Mouse (Mus musculus): ENCODE results near the gene Pdpk1.

The Pdpk1 gene

DNA sequence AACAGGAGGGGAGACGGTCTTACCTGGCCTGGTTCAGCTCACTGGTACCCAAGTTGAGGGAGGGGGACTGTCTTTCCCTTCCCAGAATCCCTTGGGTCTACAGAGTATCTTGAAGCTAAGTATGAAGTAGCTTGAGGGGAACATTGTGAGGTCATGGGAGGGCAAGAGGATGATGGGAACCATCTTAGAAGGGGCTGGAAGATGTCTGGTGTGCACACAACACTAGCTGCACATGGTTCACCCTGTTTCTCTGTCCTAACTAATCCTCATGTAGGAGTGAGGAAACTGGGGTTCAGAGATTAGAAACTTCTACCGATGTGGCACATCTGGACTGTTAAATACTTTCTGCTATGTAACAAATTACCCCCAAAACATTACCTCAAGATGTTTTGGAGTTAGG lies at the start of gene Pdpk1:
Pdpk1 (minus strand) TSS at position 101 of the 400 bp plus-strand sequence.
- DNase-seq (ENCODE audit: low read depth, low spot score), result no peak

DNA sequence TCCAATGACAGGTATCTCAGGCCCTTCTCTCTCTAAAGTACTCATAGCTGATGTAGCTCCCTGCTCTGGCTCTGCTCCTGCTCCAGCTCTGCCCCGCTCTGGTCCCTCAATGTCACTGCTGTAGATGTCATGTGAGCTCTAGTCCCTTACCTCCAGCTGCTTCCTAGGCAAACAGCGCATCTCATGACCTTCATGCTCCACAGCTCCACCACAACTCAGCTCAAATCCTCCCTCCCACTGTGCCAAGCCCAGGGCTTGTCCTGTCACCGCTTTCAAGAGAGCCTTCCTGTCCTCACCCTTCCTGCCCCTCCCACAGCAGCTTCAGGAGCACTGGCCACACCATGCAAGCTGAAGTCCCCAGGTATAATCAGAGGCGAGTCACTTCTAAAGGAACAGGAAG lies 49.0 kb upstream of the Pdpk1 start:
- DNase-seq (ENCODE audit: low read depth, low spot score), result no peak

DNA sequence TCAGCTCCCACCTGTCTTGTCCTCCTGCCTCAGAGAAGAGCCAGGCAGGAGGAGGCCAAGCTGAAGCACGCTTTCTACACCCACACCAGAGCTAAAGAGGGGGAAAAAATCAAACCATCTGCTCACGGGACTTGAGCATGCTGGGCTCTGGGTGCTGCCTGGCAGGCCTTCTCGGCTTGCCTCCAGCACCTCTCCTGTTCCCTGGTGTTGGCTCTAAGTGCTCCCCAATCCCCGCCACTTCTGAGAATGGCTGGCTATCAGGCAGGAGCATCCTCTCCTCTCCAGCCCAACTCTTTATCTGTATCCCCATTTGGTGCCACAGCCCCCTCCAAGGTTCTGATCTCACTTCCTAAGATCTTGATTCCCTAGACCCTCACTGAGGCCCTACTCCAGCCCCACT lies 48.5 kb upstream of the Pdpk1 start:
- no peak for DNase-seq (ENCODE audit: low read depth, low spot score)

DNA sequence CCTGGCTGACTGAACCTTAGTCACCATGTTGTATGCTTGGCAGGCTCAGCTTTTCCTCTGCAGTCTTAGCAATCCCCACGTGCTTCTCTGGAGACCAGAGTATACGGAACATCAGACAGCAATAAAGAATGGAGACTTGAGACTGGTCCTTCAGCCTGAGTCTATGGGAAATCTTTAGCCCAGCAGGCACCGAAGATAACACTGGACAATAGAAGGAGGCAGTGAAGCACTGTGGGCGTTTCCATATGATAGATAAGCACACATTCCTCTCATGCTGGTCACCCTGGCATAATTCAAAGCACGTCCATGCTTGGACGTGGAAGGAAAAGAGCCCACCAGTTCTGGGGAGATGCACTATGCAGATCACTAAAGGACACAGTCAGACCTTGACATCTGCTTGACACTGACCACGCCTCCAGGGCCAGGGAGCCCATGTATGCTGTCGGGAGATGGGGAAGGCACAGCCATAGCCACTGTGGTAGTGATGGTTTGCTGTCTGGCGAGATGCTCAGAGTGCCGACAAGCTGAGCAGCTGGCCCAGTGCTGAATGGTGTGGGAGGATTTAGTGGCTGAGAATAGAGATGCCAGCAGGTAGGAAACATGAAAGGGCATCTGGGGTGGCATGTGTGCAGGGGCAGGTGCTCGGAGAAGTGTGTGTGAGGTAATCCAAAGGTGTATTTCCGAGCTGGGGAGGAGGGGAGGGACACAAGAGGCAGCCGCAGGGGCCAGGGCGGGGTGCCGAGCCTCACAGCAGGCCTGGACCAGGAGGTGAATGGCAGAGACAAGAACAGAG lies 46.5 kb upstream of the Pdpk1 start:
- DNase-seq (ENCODE audit: low read depth, low spot score), result no peak

DNA sequence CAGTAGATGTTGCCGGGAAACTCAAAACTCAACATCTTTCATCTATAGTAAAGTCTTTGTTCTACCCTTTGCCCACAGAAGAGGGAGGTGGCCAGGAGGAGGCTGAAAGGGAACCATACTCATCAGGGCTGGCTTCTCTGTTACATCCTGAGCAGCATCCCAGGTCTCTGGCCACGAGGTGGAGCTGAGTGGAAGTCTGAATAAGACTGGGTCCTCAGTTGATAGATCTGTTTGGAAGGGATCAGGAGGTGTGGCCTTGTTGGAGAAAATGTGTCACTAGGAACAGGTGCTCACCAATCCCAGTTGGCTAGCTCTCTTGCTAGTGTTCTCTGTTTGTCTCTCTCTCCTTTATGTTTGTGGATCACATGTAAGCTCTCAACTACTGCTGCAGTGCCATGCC lies 44.6 kb upstream of the Pdpk1 start:
- DNase-seq (ENCODE audit: low read depth, low spot score), result no peak

DNA sequence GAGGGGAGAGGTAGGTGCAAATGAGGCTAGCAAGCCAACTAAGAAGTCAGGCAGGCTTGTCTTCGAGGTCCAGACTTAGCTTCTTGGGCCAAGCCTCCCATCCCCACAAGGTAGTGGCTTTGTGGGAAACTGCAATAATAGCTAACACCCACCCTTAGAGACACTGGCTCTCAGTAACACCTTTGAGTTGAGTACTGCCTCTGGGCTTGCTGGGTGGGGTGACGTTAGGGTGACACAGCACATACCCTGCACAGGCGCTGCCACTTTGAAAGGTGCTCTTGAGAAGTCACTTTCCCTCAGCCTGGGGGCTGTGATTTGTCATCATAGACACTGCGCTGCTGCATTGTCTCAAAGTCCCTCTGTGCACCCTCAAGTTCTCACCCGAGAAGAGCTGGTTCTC lies 43.0 kb upstream of the Pdpk1 start:
- no peak for DNase-seq (ENCODE audit: low read depth, low spot score)

DNA sequence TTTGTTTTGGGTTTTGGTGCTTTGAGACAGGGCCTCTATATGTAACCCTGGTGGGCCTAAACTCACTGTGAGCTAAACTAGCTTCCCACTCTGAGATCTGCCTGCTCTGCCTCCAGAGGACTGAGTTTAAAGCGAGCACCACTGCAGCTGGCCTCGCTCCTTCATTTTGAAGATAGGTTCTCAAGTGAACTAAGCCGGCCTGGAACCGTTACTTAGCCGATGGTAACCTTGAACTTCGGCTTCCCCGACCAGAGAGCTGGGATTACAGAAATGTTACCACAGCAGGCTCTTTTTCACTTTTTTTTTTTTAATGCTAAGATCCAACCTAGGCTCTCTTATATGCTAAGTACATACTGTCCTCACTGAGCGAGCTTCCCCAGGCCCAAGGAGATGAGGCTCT lies 42.5 kb upstream of the Pdpk1 start:
- DNase-seq (ENCODE audit: low read depth, low spot score), result no peak

DNA sequence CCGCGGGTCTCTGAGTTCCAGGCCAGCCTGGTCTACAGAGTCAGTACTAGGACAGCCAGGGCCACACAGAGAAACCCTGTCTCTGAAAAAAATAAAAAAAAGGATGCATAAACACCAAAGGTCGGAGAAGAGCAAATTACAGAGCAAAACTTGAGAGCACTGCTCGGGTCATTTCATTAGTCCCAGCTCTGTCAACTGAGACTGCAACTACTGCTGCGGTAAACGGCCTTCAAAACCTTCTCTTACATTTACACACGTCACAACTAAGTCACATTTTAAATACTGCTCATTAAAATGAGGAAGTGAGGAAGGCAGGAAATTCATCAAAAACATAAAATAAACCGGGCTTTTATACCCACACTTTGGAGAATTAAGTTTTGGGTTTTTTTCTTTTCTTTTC lies 42.1 kb upstream of the Pdpk1 start:
- DNase-seq (ENCODE audit: low read depth, low spot score), result no peak

DNA sequence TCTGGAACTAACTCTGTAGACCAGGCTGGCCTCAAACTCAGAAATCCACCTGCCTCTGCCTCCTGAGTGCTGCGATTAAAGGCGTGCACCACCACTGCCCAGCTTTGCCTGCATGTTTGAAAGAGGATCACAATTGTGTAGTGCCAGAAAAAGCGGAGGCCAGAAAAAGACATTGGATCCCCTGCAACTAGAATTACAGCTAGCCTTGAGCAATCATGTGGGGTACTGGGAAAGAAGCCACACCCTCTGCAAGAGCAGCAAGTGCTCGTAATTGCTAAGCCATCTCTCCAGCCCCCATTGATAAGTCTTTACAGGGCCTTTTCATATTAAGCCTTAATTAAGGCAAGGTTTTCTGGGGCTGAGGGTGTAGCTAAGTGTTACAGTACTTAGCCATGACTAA lies 40.8 kb upstream of the Pdpk1 start:
- DNase-seq (ENCODE audit: low read depth, low spot score), result no peak

DNA sequence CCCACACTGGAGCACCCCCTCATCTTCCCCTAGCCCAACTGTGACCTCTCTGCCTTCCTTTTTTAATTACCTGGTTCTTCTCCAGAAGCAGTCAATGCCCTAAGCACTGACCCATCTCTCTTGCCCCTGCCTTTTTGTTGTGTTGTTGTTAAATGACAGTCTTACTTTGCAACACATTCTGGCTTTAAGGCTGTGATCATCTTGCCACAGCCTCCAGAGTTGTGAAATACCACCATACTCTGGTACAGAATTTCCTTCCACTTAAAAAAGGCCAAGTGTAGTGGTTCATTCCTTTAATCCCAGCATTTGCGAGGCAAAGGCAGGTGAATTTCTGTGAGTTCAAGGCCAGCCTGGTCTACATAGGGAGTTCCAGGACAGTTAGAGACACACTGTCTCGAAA lies 40.2 kb upstream of the Pdpk1 start:
- no peak for DNase-seq (ENCODE audit: low read depth, low spot score)

DNA sequence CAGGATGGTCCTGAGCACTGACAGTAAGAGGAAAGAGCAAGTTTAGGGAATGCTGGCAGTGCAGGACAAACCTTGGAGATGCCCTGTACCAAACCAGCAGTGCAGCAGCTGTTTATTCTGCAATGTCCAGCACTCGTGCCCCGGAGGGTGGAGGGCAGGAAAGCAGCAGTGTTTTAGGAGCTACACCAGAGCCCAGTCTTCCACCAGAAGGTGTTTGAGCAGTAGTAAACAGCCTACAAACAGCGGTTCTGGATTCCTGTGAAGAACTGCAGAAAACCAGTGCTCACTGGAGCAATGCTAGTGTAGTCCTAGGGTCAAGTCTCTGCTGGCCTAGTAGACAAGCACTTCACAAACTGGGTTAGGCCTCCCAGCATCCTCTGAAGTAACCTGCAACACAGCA lies 23.5 kb upstream of the Pdpk1 start:
- DNase-seq (ENCODE audit: low read depth, low spot score), result no peak

DNA sequence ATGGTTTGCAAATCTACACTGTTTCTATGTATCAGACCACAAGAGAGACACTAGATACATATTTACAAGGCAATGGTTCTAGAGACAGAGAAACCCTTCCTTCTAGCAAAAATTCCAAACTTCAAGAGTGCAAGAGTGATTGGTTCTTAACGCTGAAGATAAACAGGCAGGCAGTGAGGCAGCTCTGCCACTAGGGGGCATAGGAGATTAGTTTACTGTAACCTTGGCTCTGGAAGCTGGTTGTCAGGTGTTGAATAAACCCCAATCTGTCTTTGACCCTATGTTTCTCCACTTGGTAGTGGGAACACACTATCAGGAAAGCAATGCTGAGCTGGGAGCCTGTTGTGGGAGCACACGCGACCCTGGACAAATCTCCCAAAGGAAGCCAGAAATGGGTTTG lies 22.7 kb upstream of the Pdpk1 start:
- DNase-seq (ENCODE audit: low read depth, low spot score), result no peak

DNA sequence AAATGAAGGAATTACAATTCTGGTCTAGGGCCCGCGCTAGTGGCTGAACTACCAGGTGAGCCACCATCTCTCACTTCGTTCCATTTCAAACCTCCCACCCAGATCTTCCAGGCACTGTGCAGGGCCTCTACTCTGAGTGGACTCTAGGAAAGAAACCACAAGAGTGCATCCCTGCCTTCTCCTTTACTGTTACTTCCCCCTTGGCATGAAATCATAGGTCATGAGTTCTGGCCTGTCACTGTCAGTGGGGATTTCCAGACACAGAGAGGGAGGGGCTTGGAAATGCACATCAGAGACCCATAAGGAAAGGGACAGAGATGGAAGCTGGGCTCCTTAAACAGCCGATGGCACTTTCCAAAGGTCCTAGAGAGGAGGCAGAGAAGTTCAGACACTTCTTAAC lies 21.0 kb upstream of the Pdpk1 start:
- DNase-seq (ENCODE audit: low read depth, low spot score), result no peak

DNA sequence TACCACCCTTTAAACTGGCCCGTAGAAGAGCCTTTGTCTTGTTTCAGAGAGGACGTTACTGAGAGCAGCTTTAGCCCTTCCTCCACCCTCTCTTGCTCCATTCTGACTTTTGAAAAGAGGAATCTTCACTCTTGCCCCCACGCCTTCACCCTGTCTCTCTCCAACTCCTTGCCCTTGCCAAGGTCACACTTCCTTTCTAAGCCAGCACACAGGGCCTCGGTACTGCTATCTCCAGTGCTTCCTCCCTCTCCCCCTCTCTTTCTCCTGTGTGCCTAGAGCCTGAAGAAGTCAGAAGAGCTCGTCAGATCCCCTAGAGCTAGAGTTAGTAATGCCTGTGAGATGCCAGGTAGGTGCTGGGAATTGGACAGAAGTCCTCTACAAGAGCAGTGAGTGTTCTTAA lies 20.0 kb upstream of the Pdpk1 start:
- DNase-seq (ENCODE audit: low read depth, low spot score), result no peak

DNA sequence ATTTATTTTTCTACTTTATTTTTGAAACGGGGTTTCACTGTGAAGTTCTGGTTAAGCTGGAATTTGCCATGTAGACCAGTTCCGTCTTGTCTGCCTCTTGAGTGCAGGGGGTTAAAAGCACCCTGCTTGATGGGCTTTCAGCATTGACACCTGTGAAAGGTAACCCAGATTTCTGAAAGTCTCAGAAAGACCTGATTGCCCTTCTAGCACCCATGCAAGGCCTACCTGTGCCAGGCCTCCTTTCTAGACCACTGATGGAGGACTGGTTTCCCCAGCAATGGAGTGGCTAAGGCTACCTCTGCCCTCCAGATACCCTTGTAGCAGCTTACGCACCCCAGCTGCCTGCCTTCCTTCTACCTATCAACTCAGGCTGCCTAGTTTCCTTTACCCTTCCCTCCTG lies 19.4 kb upstream of the Pdpk1 start:
- DNase-seq (ENCODE audit: low read depth, low spot score), result no peak

DNA sequence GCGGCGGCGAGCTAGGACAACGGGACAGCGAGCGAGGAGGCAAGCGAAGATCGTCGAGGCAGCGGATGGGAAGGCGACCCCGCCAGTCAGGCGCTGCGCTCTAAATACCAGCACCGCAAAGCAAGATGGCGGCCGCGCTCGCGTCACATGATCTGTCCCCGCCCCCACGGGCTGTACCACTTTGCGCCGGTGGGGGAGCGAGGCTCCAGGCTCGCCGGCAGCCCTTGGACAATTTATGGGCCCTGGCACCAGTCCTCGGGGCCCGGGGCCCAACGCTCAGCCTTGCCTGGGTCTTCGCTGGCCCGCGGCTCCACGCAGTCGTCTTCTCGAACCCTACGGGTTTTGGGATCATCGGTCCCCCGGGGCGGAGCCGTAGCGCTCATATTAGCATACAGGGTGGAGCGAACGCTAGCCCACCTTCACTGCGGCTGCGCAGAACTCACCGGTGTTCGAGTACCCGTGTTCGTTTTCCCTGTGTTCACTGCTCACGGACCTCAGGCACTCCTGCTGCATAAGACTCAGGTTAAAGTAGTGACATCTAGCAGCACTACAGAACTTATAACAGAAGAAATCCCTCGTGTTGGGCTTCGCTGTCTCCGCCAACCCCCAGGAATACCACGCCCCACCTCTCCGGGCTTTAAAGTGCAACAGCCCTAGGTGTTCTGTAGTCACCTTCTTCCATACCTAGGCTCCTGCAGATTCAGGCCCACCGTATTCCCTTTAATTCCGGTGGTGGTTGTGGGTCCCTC lies 18.8 kb upstream of the Pdpk1 start, which contains the start of gene Atp6v0c:
Atp6v0c (minus strand) TSS at position 386 of the 749 bp plus-strand sequence.
- peak; percentile 89 for DNase-seq (ENCODE audit: low read depth, low spot score)

DNA sequence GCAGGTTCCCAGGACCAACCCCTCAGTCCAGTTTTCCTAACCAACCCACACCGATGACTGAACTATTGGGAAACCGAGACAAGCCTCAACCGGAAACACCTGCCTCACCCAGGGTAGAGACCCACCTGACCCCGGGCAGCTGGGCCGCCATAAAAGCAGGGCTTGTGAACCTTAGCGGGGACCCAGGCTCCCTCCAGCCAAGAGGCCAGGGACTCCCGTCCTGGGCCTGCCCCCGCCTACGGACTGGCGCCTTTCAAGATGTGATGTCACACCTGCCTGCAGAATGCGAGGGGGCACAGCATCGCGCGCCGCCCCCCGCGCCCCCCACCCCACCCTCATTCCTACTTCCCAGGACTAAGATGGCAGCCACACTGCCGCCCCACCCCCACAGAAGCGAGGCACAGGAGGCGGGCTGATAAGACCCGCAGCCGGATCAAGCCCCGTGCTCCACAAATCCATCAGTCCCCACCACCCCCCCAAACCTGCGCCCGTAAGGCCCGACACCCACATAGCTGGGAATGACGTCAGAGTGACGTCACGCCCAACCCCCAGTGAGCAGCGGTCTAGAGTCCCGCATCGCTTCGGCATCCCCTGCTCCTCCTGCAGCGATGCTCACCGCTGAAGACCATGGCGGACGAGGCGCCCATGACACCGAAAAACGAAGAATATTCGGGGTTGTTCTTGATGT lies 18.0 kb upstream of the Pdpk1 start:
- DNase-seq (ENCODE audit: low read depth, low spot score), result no peak

DNA sequence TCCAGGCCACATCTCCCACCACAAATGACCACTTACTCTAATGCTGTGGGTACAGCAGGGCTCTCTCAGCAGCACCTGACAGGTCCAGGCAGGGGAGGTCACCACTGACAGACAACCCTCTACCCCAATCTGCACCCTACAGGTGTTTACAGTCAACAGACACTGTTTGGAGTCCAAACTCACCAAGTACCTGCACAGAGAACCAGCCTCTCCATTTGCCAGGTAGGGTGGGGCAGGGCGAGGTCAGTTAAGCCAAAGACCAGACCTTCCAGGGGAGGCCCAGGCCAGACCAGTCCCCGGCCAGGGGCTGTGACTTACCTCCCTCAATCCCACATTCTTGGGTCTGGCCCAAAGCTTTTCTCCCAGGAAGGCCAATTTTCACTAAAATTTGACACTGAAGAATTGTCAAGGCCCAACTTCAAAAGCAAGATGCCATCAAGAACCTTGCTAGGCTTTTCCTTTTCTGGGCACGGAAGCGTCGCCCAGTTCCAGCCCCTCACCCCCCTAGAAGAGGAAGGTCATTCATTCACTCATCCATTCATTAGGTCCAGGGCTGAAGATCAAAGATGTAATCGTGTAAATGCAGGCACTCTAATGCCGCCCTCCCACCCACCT lies 17.3 kb upstream of the Pdpk1 start:
- no peak for DNase-seq (ENCODE audit: low read depth, low spot score)

DNA sequence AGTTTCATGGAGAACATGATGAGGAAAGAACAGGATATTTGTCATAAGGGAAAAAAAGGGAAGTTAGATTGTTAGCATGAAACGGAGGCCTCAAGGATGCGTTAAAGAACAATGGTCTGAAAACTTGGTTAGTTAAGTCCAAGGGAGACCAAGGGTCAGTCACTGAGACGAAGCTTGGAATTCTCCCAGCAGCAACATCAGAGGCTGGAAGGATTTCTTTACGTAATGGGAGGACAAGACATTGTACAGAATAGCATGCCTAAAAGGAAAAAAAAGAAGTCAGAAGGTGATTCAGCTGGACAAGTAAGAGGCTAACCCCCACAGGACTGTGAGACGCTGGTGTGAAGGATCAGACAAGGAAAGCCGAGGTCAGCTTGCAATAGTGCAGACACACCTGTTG lies 16.4 kb upstream of the Pdpk1 start:
- no peak for DNase-seq (ENCODE audit: low read depth, low spot score)

DNA sequence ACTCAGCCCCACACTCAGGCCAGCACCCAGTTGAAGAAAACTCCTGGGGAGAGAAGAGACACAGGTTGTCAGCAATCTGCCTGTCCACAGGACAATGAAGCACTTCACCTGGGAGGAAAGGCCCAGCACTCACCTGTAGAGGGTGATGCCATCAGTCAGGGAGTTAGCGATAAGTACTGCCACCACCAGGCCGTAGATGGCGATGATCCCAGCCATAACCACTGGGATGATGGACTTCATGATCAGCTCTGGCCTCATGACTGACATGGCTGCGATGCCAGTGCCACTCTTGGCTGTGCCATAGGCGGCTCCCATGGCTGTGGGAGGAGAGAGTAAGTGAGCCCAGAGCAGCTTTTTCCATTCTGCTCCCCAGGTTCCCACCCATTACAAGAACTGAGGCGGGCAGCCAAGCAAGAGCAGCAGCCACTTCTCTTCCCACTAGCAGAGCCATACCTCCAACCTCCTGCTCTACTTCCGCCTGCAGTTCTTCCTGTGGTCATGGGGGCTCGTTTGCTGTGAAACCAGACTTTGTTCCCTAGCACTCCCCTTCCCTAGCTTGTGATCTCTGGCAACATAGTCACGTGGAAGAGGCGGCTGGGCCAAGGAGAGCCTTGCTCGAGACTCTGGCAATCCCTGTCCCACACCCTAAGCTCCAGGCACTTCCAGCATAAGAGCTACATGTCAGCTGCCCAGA lies 14.0 kb upstream of the Pdpk1 start:
- no peak for DNase-seq (ENCODE audit: low read depth, low spot score)

DNA sequence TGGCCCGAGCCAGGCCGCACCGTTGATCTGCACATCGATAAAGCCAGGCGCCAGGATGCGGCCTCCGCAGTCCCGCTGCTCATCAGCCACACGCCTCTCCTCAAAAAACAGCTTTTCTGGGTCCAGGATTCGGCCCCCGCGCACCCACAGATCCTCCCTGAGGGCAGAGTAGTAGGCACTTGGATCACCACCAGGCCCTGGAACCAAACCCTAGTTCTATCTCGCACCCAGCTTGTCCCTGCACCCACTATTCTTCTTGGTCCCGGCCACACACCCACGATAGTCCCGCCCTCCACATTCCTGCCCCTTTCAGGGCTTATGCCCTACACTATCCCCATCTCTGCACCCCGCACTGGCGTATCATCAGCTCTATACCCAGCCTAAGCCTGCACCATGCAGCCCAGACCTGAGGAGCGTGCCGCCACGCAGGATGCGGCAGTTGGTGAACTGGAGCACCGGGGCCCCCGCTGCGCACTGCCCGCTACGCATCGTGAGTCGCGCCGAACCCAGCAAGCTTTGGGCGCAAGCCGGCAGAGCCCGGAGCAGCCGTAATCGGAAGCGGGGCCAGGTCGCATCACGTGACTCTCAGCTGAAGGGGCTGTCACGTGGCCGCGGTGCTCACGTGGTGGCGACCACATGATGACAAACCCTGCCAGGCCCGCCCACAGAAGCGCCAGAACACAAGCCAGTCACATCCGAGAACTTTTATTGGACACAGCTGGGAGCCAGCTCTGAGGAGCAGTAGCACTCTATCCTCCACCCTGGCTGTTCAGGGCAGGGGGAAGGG lies 12.6 kb upstream of the Pdpk1 start, which contains the start of gene Amdhd2:
Amdhd2 (minus strand) TSS at position 591 of the 787 bp plus-strand sequence.
- DNase-seq (ENCODE audit: low read depth, low spot score), result peak; percentile 97
